Mouse (Mus musculus) lung, postnatal 10 days (tissue): ENCODE measurements around the gene Hoxc10.
A peak's percentile ranks its signal among the peaks of the same experiment; 100 is the strongest.

ENCODE experiments used
- DNase-seq: peaks from one replicate; pipeline ENCODE4 v3.0.0; 2021

Hoxc10 gene

GRCm38 (mm10) chr15:102966776-102967311 is at the start of gene Hoxc10:
TSS of gene Hoxc10 (plus strand) at chr15:102966796.
- no peak for DNase-seq

- no peak for DNase-seq
These were observed 48.5 kb upstream of the Hoxc10 start for GRCm38 (mm10) chr15:102917972-102918572.

GRCm38 (mm10) chr15:102918611-102919265 is 47.9 kb upstream of the Hoxc10 start:
- no peak for DNase-seq

- DNase-seq: no peak
These were observed 47.0 kb upstream of the Hoxc10 start for GRCm38 (mm10) chr15:102919336-102920180.

GRCm38 (mm10) chr15:102920619-102921018 is 46.0 kb upstream of the Hoxc10 start:
- peak; percentile 70 for DNase-seq

GRCm38 (mm10) chr15:102921053-102922011 is 45.3 kb upstream of the Hoxc10 start, which contains the start of gene Hoxc13:
TSS of gene Hoxc13 (plus strand) at chr15:102921103.
- DNase-seq: no peak

- DNase-seq: peak; percentile 48
These were observed 44.6 kb upstream of the Hoxc10 start for GRCm38 (mm10) chr15:102922012-102922362.

- no peak for DNase-seq
These were observed 43.7 kb upstream of the Hoxc10 start for GRCm38 (mm10) chr15:102922636-102923500.

- no peak for DNase-seq
These were observed 39.5 kb upstream of the Hoxc10 start for GRCm38 (mm10) chr15:102927032-102927645.

GRCm38 (mm10) chr15:102931706-102932358 is 34.8 kb upstream of the Hoxc10 start:
- DNase-seq: no peak

GRCm38 (mm10) chr15:102934438-102934837 is 32.2 kb upstream of the Hoxc10 start:
- no peak for DNase-seq

- no peak for DNase-seq
These were observed 31.7 kb upstream of the Hoxc10 start for GRCm38 (mm10) chr15:102934897-102935296.

- no peak for DNase-seq
These were observed 30.2 kb upstream of the Hoxc10 start, which contains the start of gene Hoxc12 for GRCm38 (mm10) chr15:102936279-102936972. TSS of gene Hoxc12 (plus strand) at chr15:102936757.

GRCm38 (mm10) chr15:102937036-102937666 is 29.4 kb upstream of the Hoxc10 start:
- DNase-seq: no peak

GRCm38 (mm10) chr15:102939256-102940155 is 27.1 kb upstream of the Hoxc10 start:
- no peak for DNase-seq

GRCm38 (mm10) chr15:102942739-102943467 is 23.7 kb upstream of the Hoxc10 start:
- DNase-seq: peak; percentile 40

- DNase-seq: no peak
These were observed 23.2 kb upstream of the Hoxc10 start for GRCm38 (mm10) chr15:102943468-102943813.
